Mouse (Mus musculus) retina, embryonic 14.5 days (tissue): Measurements from ENCODE around the gene Xrn1.
A peak's percentile ranks its signal among the peaks of the same experiment; 100 is the strongest.
"Not testable (repeated sequence)": the region's sequence is repeated elsewhere in the genome, so short reads cannot be mapped to it uniquely, and the experiment has no call there.

ENCODE experiments used
- DNase-seq: peaks from one replicate; pipeline ENCODE4 v3.0.0-alpha.2; 2015; ENCODE audit warnings: low spot score

Xrn1 gene

GRCm38 (mm10) chr9:95954585-95955461 is at the start of gene Xrn1:
TSS of gene Xrn1 (plus strand) at chr9:95954760.
- DNase-seq: peak; percentile 96

GRCm38 (mm10) chr9:95932855-95933254 is 21.7 kb upstream of the Xrn1 start:
- no peak for DNase-seq

DNA sequence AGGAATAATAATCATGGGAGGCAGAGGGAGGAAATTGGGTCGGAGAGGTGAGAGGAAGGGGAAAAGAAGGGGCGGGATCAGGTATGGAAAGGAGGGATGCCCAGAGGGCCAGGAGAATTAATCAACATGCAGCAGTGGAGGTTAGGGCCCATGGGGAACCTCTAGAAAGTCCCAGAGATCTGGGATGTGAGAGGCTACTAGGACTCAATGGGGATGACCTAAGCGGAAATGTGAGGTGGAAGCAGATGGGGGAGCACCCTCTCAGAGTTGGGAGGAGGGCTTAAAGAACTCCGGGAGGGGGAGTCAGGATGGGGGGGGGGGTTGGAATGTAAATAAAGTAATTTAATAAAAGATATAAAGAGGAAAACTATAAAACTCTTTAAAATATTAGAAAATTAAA is 902 bp upstream of the Xrn1 start:
- DNase-seq: peak; percentile 4

- no peak for DNase-seq
Observed at GRCm38 (mm10) chr9:95954226-95954584, 355 bp upstream of the Xrn1 start.

DNA sequence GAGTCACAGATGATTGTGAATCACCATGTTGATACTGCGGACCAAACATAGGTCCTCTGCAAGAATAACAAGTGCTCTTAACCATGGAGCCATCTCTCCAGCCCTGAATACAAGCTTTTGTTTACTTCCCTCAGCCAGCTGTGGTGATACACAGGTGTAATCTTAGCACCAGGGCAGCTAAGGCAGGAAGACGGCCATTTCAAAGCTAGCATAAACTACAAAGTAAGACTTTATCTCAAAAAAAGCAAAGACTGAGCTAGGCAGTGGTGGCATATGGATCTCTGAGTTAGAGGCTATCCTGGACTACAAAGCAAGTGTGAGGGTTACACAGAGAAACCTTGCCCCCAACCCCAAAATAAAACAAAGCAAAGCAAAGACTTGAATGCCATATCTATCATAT is 3.1 kb downstream of the Xrn1 start:
- no peak for DNase-seq

GRCm38 (mm10) chr9:95958041-95958730 is 3.6 kb downstream of the Xrn1 start:
- DNase-seq: no peak

- not testable (repeated sequence) for DNase-seq
Observed at GRCm38 (mm10) chr9:95958731-95959105, 4.2 kb downstream of the Xrn1 start.

DNA sequence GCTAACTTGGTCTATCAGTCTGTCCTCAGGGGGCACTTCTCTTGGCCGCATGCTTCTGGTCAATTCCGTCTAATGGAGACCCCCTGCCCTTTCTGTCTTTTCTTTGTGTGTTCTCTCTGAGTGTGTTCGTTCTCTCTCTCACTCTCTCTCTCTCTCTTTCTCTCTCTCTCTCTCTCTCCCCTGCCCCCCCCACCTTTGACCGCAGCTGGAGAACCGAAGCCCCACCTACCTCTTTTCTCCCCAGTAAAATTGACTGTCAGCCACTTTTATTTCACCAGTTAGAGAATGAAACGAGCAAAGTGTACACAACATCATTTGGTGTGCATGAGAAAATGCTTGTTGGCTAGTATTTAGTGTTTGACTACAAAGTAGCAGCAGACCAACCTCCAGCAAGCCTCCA is 4.7 kb downstream of the Xrn1 start:
- DNase-seq: no peak

DNA sequence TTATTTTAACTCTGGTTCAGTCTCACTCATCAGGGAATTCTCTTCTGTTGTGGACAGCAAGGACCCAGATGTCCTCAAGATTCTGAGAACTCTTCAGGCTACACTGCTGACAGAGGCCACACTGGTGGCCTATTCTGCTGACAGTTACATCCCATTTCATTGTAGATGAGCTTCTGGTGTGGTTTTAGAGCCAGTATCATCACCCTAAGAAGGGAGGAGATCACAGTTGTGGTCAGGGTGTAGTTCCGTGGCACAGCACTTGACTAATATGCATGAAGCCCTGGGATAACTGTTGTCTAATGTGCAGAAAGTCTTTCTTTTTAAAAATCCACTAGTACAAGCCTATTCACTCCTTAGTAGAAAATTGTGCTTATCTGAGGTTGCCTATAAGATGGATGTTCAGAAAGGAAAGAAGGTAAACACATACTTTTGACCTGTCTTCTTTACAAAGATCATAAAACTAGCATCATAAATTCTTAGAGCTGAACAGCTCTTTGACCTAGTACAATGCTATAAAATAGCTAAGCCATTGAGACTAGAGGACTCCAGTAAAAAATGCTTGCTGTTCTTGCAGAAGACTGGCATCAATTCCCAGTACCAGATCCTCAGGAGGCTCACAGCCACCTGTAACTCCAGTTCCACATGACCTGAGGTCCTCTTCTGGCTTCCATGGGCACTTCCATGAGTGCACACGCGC is 5.3 kb downstream of the Xrn1 start:
- no peak for DNase-seq

- no peak for DNase-seq
Observed at GRCm38 (mm10) chr9:95961058-95961457, 6.5 kb downstream of the Xrn1 start.

DNA sequence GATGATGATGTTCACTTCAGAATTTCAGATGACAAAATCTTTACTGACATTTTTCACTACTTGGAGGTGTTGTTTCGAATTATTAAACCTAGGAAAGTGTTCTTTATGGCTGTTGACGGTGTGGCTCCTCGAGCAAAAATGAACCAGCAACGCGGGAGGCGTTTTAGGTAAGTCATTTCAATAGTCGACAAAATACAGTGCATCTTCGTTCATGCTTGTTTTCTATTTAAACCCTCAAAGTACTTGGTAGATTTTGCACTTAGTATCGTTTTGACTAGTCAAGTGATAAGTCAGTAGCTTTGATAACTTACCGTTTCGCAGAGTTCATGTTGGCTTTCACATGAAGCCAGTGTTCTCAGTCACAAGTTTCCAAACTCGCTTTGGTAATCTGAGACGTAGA is 9.5 kb downstream of the Xrn1 start:
- DNase-seq: no peak

DNA sequence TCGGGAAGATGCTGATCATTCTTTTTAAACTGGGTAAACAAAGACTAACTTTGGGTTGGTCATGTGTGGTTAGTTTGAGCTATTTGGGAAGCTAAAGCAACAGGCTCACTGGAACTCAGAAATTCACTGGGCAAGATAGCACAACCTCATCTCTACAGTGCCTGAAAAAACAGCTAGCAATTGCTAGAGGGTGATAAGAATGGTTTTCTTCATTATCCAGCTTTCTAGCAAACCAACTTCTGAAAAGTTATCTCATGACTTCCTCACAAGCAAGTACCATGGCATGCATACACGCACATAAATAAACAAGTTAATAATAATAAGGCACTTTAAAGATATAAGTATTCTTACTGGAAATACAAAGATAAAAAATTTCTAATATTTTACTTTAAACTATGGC is 23.7 kb downstream of the Xrn1 start:
- DNase-seq: no peak

DNA sequence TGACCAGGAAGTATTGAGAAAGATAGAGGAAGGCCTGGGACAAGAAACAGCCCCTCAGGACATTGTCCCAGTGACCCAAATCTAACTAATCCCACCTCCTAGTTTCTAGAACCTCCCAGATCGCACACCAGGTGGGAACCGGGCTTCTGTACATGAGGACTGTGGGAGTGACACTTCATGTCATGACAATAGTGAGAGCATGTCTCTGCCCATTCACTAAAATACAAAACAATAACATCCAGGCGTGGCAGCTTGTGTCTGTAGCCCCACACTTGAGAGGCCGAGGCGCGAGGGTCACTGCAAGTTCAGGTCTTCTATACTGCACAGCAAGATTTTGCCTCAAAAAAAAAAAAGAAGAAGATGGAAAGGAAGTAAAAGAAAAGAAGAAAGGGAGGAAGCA is 25.3 kb downstream of the Xrn1 start:
- DNase-seq: no peak

DNA sequence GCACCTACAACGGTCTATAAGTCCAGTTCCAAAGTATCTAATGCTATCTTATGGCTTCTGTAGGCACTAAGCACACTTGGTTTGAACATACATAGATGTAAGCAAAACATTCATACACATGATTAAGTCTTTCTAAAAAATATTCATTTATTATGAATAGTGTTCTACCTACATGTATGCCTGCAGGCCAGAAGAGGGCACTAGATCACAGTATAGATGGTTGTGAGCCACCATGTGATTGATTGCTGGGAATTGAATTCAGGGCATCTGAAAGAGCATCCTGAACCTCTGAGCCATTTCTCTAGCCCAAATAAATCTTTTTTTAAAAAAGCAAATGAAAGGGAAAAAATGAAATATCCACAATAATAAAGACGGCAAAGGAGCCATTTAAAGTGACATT is 37.7 kb downstream of the Xrn1 start:
- no peak for DNase-seq

DNA sequence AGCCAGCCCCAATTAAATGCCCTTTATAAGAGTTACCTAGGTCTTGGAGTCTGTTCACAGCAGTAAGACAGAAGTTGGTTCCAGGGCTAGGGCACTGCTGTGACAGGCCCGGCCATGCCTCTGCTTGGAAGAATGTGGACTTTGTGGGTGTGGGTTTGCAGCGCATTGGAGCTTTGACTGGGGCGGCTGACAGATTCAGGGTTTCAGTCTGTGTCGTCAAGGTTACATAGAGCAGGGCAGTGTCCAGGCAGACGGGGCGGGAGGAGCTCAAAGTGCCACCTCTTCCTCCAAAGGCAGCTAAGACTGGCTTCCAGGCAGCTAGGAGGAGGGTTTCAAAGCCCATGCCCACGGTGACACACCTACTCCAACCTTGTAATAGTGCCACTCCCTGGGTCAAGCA is 49.9 kb downstream of the Xrn1 start:
- no peak for DNase-seq

DNA sequence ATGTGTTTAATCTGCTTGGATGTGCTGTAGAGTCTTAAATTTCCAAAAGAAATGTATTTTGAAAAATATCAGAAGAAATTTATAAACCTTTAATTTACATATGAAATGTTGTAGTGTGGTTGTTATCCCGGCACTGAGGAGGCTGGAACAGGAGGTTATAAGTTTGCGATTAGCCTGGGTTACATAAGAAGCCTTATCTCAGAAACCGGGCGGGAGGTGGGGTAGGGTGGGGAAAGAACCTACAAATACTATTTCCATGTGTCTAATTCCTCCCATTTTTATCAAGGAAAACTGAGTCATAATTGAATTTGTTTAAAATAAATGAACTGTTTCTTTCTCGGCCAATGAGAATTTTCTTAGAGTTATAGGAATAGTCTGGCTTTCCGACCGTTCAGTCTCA is 56.1 kb downstream of the Xrn1 start:
- DNase-seq: no peak

DNA sequence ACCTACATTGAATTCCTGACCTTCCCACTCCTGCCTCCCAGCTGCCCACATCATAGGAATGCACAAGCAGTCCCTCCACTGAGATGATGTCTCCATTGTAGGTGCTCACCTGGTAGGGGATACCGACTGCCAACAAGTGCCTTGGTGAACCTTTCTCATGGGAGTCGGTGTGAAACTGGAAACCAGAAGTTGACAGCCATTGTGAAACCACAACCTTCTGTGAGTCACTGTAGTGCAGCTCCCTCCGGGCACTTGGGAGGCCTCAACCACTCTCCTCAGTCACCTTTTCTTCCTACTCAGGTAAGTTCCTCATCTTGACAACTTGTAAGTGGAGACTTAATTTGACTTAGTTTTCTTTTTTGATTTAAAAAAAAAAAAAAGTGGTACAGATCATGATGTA is 69.4 kb downstream of the Xrn1 start:
- DNase-seq: no peak

DNA sequence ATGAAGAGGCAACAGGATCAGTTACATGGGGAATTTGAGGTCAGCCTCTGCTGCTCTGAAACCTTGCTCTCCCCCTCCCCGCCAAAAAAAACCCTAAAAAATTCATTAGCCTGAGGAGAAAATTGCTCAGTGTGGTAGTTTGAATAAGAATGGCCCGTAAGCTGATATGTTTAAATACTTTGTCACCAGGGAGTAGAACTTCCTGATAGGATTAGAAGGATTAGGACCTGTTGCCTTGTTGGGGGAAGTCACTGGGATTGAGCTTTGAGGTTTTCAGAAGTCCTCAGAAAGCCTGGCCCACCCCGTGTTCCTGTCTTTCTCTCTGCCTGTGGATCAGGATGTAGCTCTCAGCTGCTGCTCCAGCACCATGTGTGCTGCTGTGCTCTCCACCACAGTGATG is 73.4 kb downstream of the Xrn1 start:
- no peak for DNase-seq

DNA sequence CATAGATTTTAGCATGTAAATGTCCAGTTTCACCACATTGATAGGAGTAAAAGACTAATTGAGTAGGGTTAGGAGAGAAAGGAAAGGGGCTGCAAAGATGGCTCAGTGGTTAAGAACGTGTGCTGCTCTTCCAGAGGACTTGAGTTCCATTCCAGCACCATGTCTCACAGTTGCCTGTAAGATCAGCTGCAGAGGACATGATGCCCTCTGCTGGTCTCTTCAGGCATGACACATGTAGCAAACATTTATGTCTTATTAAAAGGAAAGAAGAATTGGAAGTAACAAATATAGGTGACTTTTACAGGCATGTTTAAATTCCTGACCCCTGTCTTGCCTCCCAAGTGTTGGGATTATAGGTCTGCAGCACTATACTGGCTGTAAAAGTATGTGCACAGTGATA is 74.3 kb downstream of the Xrn1 start:
- DNase-seq: peak; percentile 65

- DNase-seq: no peak
Observed at GRCm38 (mm10) chr9:96029886-96030285, 75.3 kb downstream of the Xrn1 start.

DNA sequence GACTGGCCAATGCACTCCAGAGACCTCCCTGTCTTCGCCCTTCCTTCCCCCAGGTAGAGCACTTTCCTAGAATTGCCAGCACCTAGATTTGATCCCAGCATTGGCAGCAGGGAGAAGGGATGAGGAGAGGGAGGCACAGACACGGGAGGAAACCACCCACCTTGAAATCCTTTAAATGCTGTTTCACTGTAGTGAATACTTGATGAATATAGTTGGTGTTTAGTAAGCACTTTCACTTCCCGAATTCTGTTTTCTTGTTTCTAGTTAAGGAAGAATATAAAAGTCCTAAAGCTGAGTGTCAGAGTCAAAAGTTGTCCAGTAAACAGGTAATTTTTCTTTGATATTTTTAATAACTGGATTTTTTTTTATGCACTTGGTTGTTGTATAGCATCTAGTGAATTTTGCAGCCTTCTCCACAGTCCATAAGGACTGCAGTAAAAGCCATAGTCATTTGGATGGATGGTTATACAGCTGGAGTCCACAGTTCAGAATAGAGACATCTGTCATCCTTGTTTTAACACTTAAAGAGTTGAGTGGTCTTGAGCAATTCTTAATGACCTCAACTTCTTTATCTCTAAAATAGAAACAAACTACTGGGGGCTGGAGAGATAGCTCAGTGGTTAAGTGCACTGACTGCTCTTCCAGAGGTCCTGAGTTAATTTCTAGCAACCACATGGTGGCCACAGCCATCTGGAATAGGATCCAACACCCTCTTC is 81.0 kb downstream of the Xrn1 start:
- DNase-seq: no peak

DNA sequence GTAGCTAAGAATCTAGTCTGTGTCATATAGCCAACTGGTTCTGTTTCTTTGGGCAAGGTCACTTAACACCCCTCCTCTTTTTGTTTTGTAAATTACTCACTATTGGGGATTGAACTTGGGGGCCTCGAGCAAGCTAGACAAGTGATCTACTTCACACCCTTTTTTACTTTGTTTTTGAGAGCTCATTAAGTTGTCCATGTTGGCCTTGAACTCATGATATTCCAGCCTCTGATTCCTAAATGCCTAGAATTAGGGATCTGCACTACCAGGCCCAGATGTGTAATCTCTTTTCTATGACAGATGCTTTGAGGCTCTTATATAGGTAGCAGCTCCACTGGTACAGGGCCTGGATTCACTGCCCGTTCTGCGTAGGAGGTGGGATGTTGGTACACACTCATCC is 89.7 kb downstream of the Xrn1 start:
- no peak for DNase-seq
